Mouse (Mus musculus): Measurements from ENCODE around the gene Skor1.

- TF ChIP-seq CTCF (IDR thresholded peaks at IDR 0.05; ENCODE audit: borderline replicate concordance, control insufficient read depth, extremely low read depth, insufficient read depth, low read length, poor library complexity): no peak
- TF ChIP-seq POLR2A (IDR thresholded peaks at IDR 0.05; ENCODE audit: control insufficient read depth, extremely low read depth, insufficient read depth, low read length, poor library complexity): no peak
Measured at GRCm38 (mm10) chr9:63146856-63147274, 1.9 kb downstream of the Skor1 start.
